Mouse (Mus musculus) stomach, postnatal 0 days (tissue): ENCODE data around the gene Gm21974. TPM values are rescaled to one million over a fixed set of nuclear protein-coding genes. Genes with fewer than 3 reads are reported as not detected.

Source experiments
- ATAC-seq: fragments of 200-750 bp; cut with Nextera tagmentation; 2 replicates; pipeline ENCODE4 v1.8.0; 2017; ENCODE audit not compliant: low FRiP score, low TSS enrichment
- DNase-seq: peaks from one replicate; pipeline ENCODE4 v3.0.0-alpha.2; 2016; ENCODE audit warnings: low spot score
- H3K27ac ChIP-seq: fragments of 300-500 bp; sonication (generic); replicated peaks from 2 replicates; pipeline ENCODE4 v1.5.1; 2014; ENCODE audit warnings: mild to moderate bottlenecking, control low read depth
- H3K27me3 ChIP-seq: fragments of 300-500 bp; sonication (generic); 2 replicates; pipeline ENCODE4 v1.6.1; 2014; ENCODE audit warnings: low read length; ENCODE audit not compliant: control insufficient read depth, insufficient read depth
- H3K36me3 ChIP-seq: fragments of 300-500 bp; sonication (generic); 2 replicates; pipeline ENCODE4 v1.6.1; 2014; ENCODE audit warnings: low read length, mixed read lengths; ENCODE audit not compliant: control insufficient read depth, insufficient read depth
- H3K4me1 ChIP-seq: fragments of 300-500 bp; sonication (generic); replicated peaks from 2 replicates; pipeline ENCODE4 v1.6.1; 2014; ENCODE audit warnings: antibody characterized with exemption; ENCODE audit not compliant: control insufficient read depth, insufficient read depth
- H3K4me2 ChIP-seq: fragments of 300-500 bp; sonication (generic); replicated peaks from 2 replicates; pipeline ENCODE4 v1.6.1; 2014; ENCODE audit warnings: low read depth, mild to moderate bottlenecking, control low read depth, moderate library complexity
- H3K4me3 ChIP-seq: fragments of 300-500 bp; sonication (generic); 2 replicates; pipeline ENCODE4 v1.5.1; 2014; ENCODE audit warnings: low read depth, low read length, control low read depth
- H3K9ac ChIP-seq: fragments of 300-500 bp; sonication (generic); 2 replicates; pipeline ENCODE4 v1.6.1; 2014; ENCODE audit warnings: mild to moderate bottlenecking, low read length, control low read depth, mixed read lengths
- H3K9me3 ChIP-seq: fragments of 300-500 bp; sonication (generic); 2 replicates; pipeline ENCODE4 v1.6.1; 2016; ENCODE audit warnings: low read length; ENCODE audit not compliant: control insufficient read depth
- CTCF ChIP-seq: IDR thresholded peaks from 2 replicates; pipeline ENCODE4 v1.5.1; 2016; ENCODE audit warnings: antibody characterized with exemption, low read depth, mild to moderate bottlenecking, moderate library complexity
- EP300 ChIP-seq: optimal IDR thresholded peaks from 2 replicates; pipeline ENCODE3; 2016; ENCODE audit warnings: antibody characterized with exemption
- WGBS: fragments of 180-500 bp; shearing (Covaris S2); extraction: QIAGEN DNeasy Blood & Tissue Kit; methylation state at CpG from one replicate; pipeline ENCODE4 v1.1.7; 2014; 5-methylcytosine and 5-hydroxymethylcytosine counted together
- polyA plus RNA-seq: library from polyadenylated mRNA; unstranded; fragments of >200 nt; fragmentation: Nextera tagmentation; extraction: Ambion mirVana; gene quantifications from 2 replicates; pipeline ENCODE4 v1.2.1, GENCODE M21; 2015

The Gm21974 gene
- polyA plus RNA-seq, 1 experiment from 2014 or later = not detected

GRCm38 (mm10) chr7:127885951-127886350, 9.3 kb downstream of the Gm21974 start:
- Histone ChIP-seq H3K27ac (no peak overlapping the region), H3K4me1 (no peaks in the 10 kb centered on the region), H3K4me3 (no peak overlapping the region), H3K9ac (no peak overlapping the region), H3K9me3 (no peaks in the 10 kb centered on the region), H3K27me3 (no peaks in the 10 kb centered on the region), H3K36me3 (peaks cover 22% of the 10 kb centered on the region; the same call in 1 of the 2 replicates), H3K4me2 (no peak overlapping the region)
- peak; percentile 64 for DNase-seq
- 42% methylated on average over 6 of the region's 6 CpGs for WGBS
- ATAC-seq = peak; percentile 36; the same call in 1 of the 2 replicates
- TF ChIP-seq CTCF (no peak), EP300 (no peak)

GRCm38 (mm10) chr7:127880431-127880830, 14.8 kb downstream of the Gm21974 start:
- 82% methylated on average over 12 of the region's 12 CpGs for WGBS
- no peak for ATAC-seq
- Histone ChIP-seq H3K27ac (no peak overlapping the region), H3K9me3 (no peaks in the 10 kb centered on the region), H3K9ac (no peak overlapping the region), H3K27me3 (no peaks in the 10 kb centered on the region), H3K4me3 (no peak overlapping the region), H3K36me3 (peaks cover 36% of the 10 kb centered on the region), H3K4me2 (no peak overlapping the region), H3K4me1 (0 out of 2 replicates have a peak, but pooled peaks cover 3% of the 10 kb centered on the region)
- TF ChIP-seq CTCF = no peak
- no peak for TF ChIP-seq EP300
- no peak for DNase-seq

GRCm38 (mm10) chr7:127879301-127879700, 16.0 kb downstream of the Gm21974 start:
- Histone ChIP-seq H3K36me3 (peaks cover 33% of the 10 kb centered on the region), H3K9ac (no peak overlapping the region), H3K9me3 (no peaks in the 10 kb centered on the region), H3K4me1 (0 out of 2 replicates have a peak, but pooled peaks cover 3% of the 10 kb centered on the region), H3K4me3 (no peak overlapping the region), H3K4me2 (no peak overlapping the region), H3K27ac (no peak overlapping the region), H3K27me3 (no peaks in the 10 kb centered on the region)
- 96% methylated on average over 9 of the region's 9 CpGs for WGBS
- ATAC-seq (no peak), DNase-seq (no peak)
- TF ChIP-seq CTCF (no peak), EP300 (no peak)

GRCm38 (mm10) chr7:127876467-127877348, 18.5 kb downstream of the Gm21974 start, which contains the start of gene Zfp668:
Zfp668 (minus strand) TSS chr7:127876828.
- Histone ChIP-seq H3K27ac (peak within 1 kb of the TSS; percentile 97), H3K4me2 (peak within 1 kb of the TSS; percentile 68), H3K4me3 (peak within 1 kb of the TSS; percentile 97), H3K27me3 (no peaks in the 10 kb centered on the region), H3K9me3 (no peaks in the 10 kb centered on the region), H3K36me3 (peaks cover 28% of the 10 kb centered on the region), H3K9ac (peak within 1 kb of the TSS; percentile 94), H3K4me1 (0 out of 2 replicates have a peak, but pooled peaks cover 3% of the 10 kb centered on the region)
- DNase-seq (peak; percentile 92), ATAC-seq (peak; percentile 79)
- 0% methylated on average over 60 of the region's 60 CpGs for WGBS
- peak; percentile 67 for TF ChIP-seq EP300
- TF ChIP-seq CTCF = no peak; the same call in 1 of the 2 replicates

GRCm38 (mm10) chr7:127876041-127876466, 19.2 kb downstream of the Gm21974 start, which contains the start of gene Zfp646:
Zfp646 (plus strand) TSS chr7:127876221.
- WGBS = under 1% methylated on average over 40 of the region's 41 CpGs
- peaks cover 22% of the 10 kb centered on the region for H3K36me3 ChIP-seq

GRCm38 (mm10) chr7:127875627-127876001, 19.6 kb downstream of the Gm21974 start:
- DNase-seq (peak; percentile 95), ATAC-seq (peak; percentile 90)
- H3K27ac ChIP-seq = peak overlapping the region; percentile 97
- no peaks in the 10 kb centered on the region for H3K27me3 ChIP-seq
- TF ChIP-seq EP300 (no peak), CTCF (no peak)
- 0 out of 2 replicates have a peak, but pooled peaks cover 3% of the 10 kb centered on the region for H3K4me1 ChIP-seq
- H3K36me3 ChIP-seq = peaks cover 18% of the 10 kb centered on the region
- H3K4me3 ChIP-seq = peak overlapping the region; percentile 97
- 1% methylated on average over 37 of the region's 43 CpGs for WGBS
- peak overlapping the region; percentile 94 for H3K9ac ChIP-seq
- peak overlapping the region; percentile 68 for H3K4me2 ChIP-seq
- no peaks in the 10 kb centered on the region for H3K9me3 ChIP-seq

More at GRCm38 (mm10) chr7:127876041-127876466, 19.2 kb downstream of the Gm21974 start, which contains the start of gene Zfp646:
- peak within 1 kb of the TSS; percentile 97 for H3K27ac ChIP-seq
- no peak for TF ChIP-seq CTCF
- no peak for TF ChIP-seq EP300
- H3K9ac ChIP-seq = peak within 1 kb of the TSS; percentile 94
- H3K4me3 ChIP-seq = peak within 1 kb of the TSS; percentile 97
- H3K9me3 ChIP-seq = no peaks in the 10 kb centered on the region
- ATAC-seq = peak; percentile 89
- H3K4me1 ChIP-seq = 0 out of 2 replicates have a peak, but pooled peaks cover 3% of the 10 kb centered on the region
- H3K4me2 ChIP-seq = peak within 1 kb of the TSS; percentile 68
- DNase-seq = peak; percentile 93
- H3K27me3 ChIP-seq = no peaks in the 10 kb centered on the region
